Mouse (Mus musculus) kidney, postnatal 0 days (tissue): ENCODE results near the gene Adgrl3. TPM values are rescaled to one million over a fixed set of nuclear protein-coding genes. Genes with fewer than 3 reads are reported as not detected.

ENCODE experiments used
- ATAC-seq: fragments of 200-750 bp; cut with Nextera tagmentation; replicated peaks from 2 replicates; pipeline ENCODE4 v1.8.0; 2017; ENCODE audit warnings: low read depth, moderate number of reproducible peaks, moderate TSS enrichment, moderate library complexity; ENCODE audit not compliant: low FRiP score
- DNase-seq: peaks from one replicate; pipeline ENCODE4 v3.0.0-alpha.2; 2016; ENCODE audit warnings: low spot score
- H3K27ac ChIP-seq: fragments of 300-500 bp; sonication (generic); 2 replicates; pipeline ENCODE4 v1.5.1; 2014; ENCODE audit warnings: mild to moderate bottlenecking
- H3K27me3 ChIP-seq: fragments of 300-500 bp; sonication (generic); 2 replicates; pipeline ENCODE4 v1.6.1; 2014; ENCODE audit warnings: low read length, mixed read lengths; ENCODE audit not compliant: insufficient read depth
- H3K36me3 ChIP-seq: fragments of 300-500 bp; sonication (generic); 2 replicates; pipeline ENCODE4 v1.6.1; 2014; ENCODE audit warnings: low read length, mixed read lengths; ENCODE audit not compliant: insufficient read depth
- H3K4me1 ChIP-seq: fragments of 300-500 bp; sonication (generic); replicated peaks from 2 replicates; pipeline ENCODE4 v1.6.1; 2014; ENCODE audit warnings: antibody characterized with exemption, low read length, mixed read lengths; ENCODE audit not compliant: insufficient read depth
- H3K4me2 ChIP-seq: fragments of 300-500 bp; sonication (generic); 2 replicates; pipeline ENCODE4 v1.6.1; 2014; ENCODE audit warnings: mild to moderate bottlenecking, low read length, moderate library complexity, mixed read lengths
- H3K4me3 ChIP-seq: fragments of 300-500 bp; sonication (generic); replicated peaks from 2 replicates; pipeline ENCODE4 v1.5.1; 2014; ENCODE audit warnings: low read depth, low read length
- H3K9ac ChIP-seq: fragments of 300-500 bp; sonication (generic); 2 replicates; pipeline ENCODE4 v1.6.1; 2014; ENCODE audit warnings: low read depth, low read length
- H3K9me3 ChIP-seq: fragments of 300-500 bp; sonication (generic); replicated peaks from 2 replicates; pipeline ENCODE4 v1.6.1; 2016; ENCODE audit warnings: low read length, inconsistent platforms, mixed read lengths
- CTCF ChIP-seq: IDR thresholded peaks from 2 replicates; pipeline ENCODE4 v1.5.1; 2016; ENCODE audit warnings: antibody characterized with exemption, low read depth, mild to moderate bottlenecking, moderate library complexity
- WGBS: fragments of 180-500 bp; shearing (Covaris S2); extraction: QIAGEN DNeasy Blood & Tissue Kit; methylation state at CpG from one replicate; pipeline ENCODE4 v1.1.7; 2014; 5-methylcytosine and 5-hydroxymethylcytosine counted together
- polyA plus RNA-seq: library from polyadenylated mRNA; unstranded; fragments of >200 nt; fragmentation: Nextera tagmentation; extraction: Ambion mirVana; gene quantifications from 2 replicates; pipeline ENCODE4 v1.2.1, GENCODE M21; 2015

Gene Adgrl3
- polyA plus RNA-seq, 1 experiment from 2014 or later: 8.8 TPM

DNA sequence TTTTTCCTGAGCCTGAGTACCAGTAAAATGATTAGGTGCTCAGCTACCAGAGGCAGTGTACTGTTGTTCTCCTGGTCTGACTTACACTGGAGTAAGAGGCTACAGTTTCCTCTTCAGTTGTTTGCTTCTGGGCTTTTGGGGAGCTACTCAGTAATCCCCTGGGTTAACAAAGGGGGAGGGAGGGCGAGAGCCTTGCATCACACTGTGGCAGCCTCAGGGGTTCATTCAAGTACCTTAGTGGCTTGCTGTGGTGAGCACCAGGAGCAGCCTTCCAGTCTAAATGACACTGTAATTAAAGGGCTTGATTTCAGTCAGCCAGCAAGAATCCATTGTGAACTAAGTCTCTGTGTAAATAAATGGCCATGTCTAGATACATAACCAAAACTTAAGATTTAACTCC lies 324.4 kb downstream of the Adgrl3 start:
- no peak overlapping the region for H3K27ac ChIP-seq
- TF ChIP-seq CTCF: no peak

GRCm38 (mm10) chr5:81345096-81345435 lies 325.1 kb downstream of the Adgrl3 start:
- Histone ChIP-seq H3K36me3 (no peaks in the 10 kb centered on the region), H3K9ac (no peak overlapping the region), H3K27me3 (no peaks in the 10 kb centered on the region), H3K27ac (no peak overlapping the region), H3K4me2 (no peak overlapping the region), H3K4me1 (no peaks in the 10 kb centered on the region), H3K9me3 (no peaks in the 10 kb centered on the region), H3K4me3 (no peak overlapping the region)
- ATAC-seq (no peak), DNase-seq (peak; percentile 78)
- TF ChIP-seq CTCF: no peak
- 34% methylated on average over 3 of the region's 3 CpGs for WGBS

More for the DNA sequence above, 324.4 kb downstream of the Adgrl3 start:
- Histone ChIP-seq H3K4me2 (no peak overlapping the region), H3K36me3 (no peaks in the 10 kb centered on the region), H3K27me3 (no peaks in the 10 kb centered on the region), H3K4me3 (no peak overlapping the region), H3K9me3 (no peaks in the 10 kb centered on the region), H3K4me1 (no peaks in the 10 kb centered on the region), H3K9ac (no peak overlapping the region)
- DNase-seq (no peak), ATAC-seq (no peak)
- 53% methylated on average over 1 of the region's 1 CpGs for WGBS

DNA sequence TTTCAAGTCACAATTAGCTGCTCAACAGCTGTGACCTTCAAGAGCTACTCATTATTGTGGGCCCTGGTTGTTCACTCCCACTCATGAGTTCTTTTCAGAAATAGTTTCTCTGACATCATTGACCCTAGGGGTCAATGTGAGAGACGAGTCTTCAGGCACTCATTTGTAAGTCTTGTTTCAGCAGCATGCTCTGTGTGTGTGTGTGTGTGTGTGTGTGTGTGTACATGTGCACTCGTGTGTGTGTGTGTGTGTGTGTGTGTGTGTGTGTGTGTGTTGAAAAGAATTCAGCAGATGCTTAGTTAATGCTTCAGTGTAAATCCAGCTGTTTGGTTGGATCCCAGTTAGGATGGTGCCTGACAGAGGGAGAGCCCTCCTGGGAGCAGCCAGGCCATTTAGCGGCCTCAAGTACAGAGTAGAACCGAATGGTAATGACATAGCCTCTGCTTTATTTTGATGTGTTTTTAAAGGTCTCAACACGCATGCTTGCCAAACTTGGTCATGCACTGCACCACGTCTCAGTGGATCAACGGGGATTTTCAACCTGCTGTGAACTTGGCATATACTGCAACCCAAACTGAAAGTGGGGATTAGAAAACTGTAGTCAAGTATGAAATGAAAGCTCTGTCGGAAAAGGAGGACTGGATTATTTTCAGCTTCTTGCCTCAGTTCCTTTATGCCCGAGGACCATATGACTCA lies 325.6 kb downstream of the Adgrl3 start:
- no peak for TF ChIP-seq CTCF
- Histone ChIP-seq H3K9me3 (no peaks in the 10 kb centered on the region), H3K4me3 (no peak overlapping the region), H3K27me3 (no peaks in the 10 kb centered on the region), H3K9ac (no peak overlapping the region), H3K36me3 (no peaks in the 10 kb centered on the region), H3K4me1 (no peaks in the 10 kb centered on the region), H3K27ac (no peak overlapping the region), H3K4me2 (no peak overlapping the region)
- 48% methylated on average over 9 of the region's 9 CpGs for WGBS
- peak; percentile 45 for DNase-seq
- ATAC-seq: peak; percentile 68

- Histone ChIP-seq H3K27ac (no peak overlapping the region), H3K9ac (no peak overlapping the region), H3K4me2 (no peak overlapping the region), H3K27me3 (no peaks in the 10 kb centered on the region), H3K36me3 (no peaks in the 10 kb centered on the region), H3K9me3 (no peaks in the 10 kb centered on the region), H3K4me3 (no peak overlapping the region), H3K4me1 (no peaks in the 10 kb centered on the region)
- DNase-seq (no peak), ATAC-seq (no peak)
- no peak for TF ChIP-seq CTCF
- WGBS: 69% methylated on average over 4 of the region's 4 CpGs
Observed at GRCm38 (mm10) chr5:81347571-81347970, 327.6 kb downstream of the Adgrl3 start.

DNA sequence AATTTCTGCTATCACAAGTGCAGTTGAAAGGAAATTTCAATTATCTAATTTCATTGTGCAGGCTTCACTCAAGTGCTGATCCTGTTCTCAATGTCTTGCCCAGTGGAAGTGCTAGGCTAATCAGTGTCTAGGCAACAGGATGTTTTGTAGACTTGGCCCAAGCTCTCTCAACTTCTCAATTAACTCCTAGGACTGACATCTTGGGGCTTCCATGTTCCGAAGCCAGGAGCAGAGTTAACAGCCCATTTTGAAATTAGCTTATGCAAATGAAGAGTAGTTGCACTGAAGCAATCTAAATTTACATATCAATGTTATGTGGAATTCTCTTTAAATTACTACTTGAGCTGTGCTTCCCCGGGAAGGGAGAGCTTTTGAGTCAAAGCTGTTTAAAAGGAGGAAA lies 339.6 kb downstream of the Adgrl3 start:
- Histone ChIP-seq H3K27me3 (no peaks in the 10 kb centered on the region), H3K27ac (no peak overlapping the region), H3K4me1 (no peaks in the 10 kb centered on the region), H3K9me3 (no peaks in the 10 kb centered on the region), H3K4me3 (no peak overlapping the region), H3K36me3 (no peaks in the 10 kb centered on the region), H3K4me2 (no peak overlapping the region), H3K9ac (no peak overlapping the region)
- 45% methylated on average over 2 of the region's 2 CpGs for WGBS
- TF ChIP-seq CTCF: no peak
- ATAC-seq (no peak), DNase-seq (no peak)

- DNase-seq: no peak
- Histone ChIP-seq H3K27ac (no peak overlapping the region), H3K9me3 (no peaks in the 10 kb centered on the region), H3K4me1 (no peaks in the 10 kb centered on the region), H3K4me3 (no peak overlapping the region), H3K4me2 (no peak overlapping the region), H3K36me3 (no peaks in the 10 kb centered on the region), H3K27me3 (no peaks in the 10 kb centered on the region), H3K9ac (no peak overlapping the region)
- no peak for ATAC-seq
- TF ChIP-seq CTCF: no peak
- 77% methylated on average over 8 of the region's 8 CpGs for WGBS
Observed at GRCm38 (mm10) chr5:81364198-81364643, 344.3 kb downstream of the Adgrl3 start.

DNA sequence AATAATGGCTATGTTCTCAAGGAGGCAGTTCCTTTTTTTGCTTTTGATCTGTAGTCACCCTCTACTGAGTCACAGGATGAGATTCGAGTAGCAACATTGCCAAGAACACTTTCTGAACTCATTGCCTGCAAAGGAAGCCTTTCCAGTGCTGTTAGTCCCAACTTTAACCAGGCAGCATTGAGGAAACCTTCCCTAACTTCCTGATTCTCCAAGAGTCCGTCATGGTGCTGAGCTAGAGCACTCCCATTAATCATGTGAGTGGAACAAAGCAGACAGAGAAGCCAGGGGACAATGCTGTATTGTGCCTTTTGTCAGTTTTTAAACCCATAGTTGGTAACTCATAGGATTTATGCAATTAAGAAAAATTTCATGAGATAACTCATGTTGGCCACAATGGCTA lies 345.3 kb downstream of the Adgrl3 start:
- Histone ChIP-seq H3K27me3 (no peaks in the 10 kb centered on the region), H3K27ac (no peak overlapping the region), H3K36me3 (no peaks in the 10 kb centered on the region), H3K9me3 (no peaks in the 10 kb centered on the region), H3K4me2 (no peak overlapping the region), H3K4me1 (no peaks in the 10 kb centered on the region), H3K9ac (no peak overlapping the region), H3K4me3 (no peak overlapping the region)
- DNase-seq (peak; percentile 33), ATAC-seq (no peak)
- TF ChIP-seq CTCF: no peak
- 31% methylated on average over 2 of the region's 2 CpGs for WGBS
